Mouse (Mus musculus) limb, embryonic 11.5 days (tissue): ENCODE results near the gene Gm10318. TPM values are rescaled to one million over a fixed set of nuclear protein-coding genes. Genes with fewer than 3 reads are reported as not detected.
A peak's percentile ranks its signal among the peaks of the same experiment; 100 is the strongest.

Experiments
- ATAC-seq: fragments of 200-750 bp; cut with Nextera tagmentation; 2 replicates; pipeline ENCODE4 v1.8.0; 2017; ENCODE audit warnings: low read depth; ENCODE audit not compliant: insufficient number of reproducible peaks, low FRiP score, low TSS enrichment
- DNase-seq: peaks from one replicate; pipeline ENCODE4 v3.0.0-alpha.2; 2015; ENCODE audit warnings: low spot score
- H3K27ac ChIP-seq: fragments of 300-500 bp; sonication (generic); replicated peaks from 2 replicates; pipeline ENCODE4 v1.5.1; 2014; ENCODE audit warnings: low read depth, mild to moderate bottlenecking, low read length
- H3K27me3 ChIP-seq: fragments of 300-500 bp; sonication (generic); 2 replicates; pipeline ENCODE4 v1.6.1; 2014; ENCODE audit warnings: mild to moderate bottlenecking, low read length, mixed read lengths; ENCODE audit not compliant: control insufficient read depth, insufficient read depth
- H3K36me3 ChIP-seq: fragments of 300-500 bp; sonication (generic); 2 replicates; pipeline ENCODE4 v1.6.1; 2014; ENCODE audit warnings: mild to moderate bottlenecking, low read length, moderate library complexity, mixed read lengths; ENCODE audit not compliant: control insufficient read depth, insufficient read depth
- H3K4me1 ChIP-seq: fragments of 300-500 bp; sonication (generic); 2 replicates; pipeline ENCODE4 v1.6.1; 2014; ENCODE audit warnings: low read length, mixed read lengths; ENCODE audit not compliant: control insufficient read depth, insufficient read depth
- H3K4me2 ChIP-seq: fragments of 300-500 bp; sonication (generic); 2 replicates; pipeline ENCODE4 v1.6.1; 2014; ENCODE audit warnings: low read depth, mild to moderate bottlenecking, moderate library complexity; ENCODE audit not compliant: severe bottlenecking
- H3K4me3 ChIP-seq: fragments of 300-500 bp; sonication (generic); 2 replicates; pipeline ENCODE4 v1.5.1; 2014; ENCODE audit warnings: low read depth, low read length
- H3K9ac ChIP-seq: fragments of 300-500 bp; sonication (generic); 2 replicates; pipeline ENCODE4 v1.6.1; 2014; ENCODE audit warnings: mild to moderate bottlenecking, low read length
- H3K9me3 ChIP-seq: fragments of 300-500 bp; sonication (generic); 2 replicates; pipeline ENCODE4 v1.6.1; 2016; ENCODE audit warnings: low read length; ENCODE audit not compliant: control insufficient read depth
- WGBS: fragments of 180-500 bp; shearing (Covaris S2); extraction: QIAGEN DNeasy Blood & Tissue Kit; methylation state at CpG from one replicate; pipeline ENCODE4 v1.1.7; 2014; 5-methylcytosine and 5-hydroxymethylcytosine counted together
- polyA plus RNA-seq: library from polyadenylated mRNA; unstranded; fragments of >200 nt; fragmentation: Nextera tagmentation; extraction: Ambion mirVana; gene quantifications from 2 replicates; pipeline ENCODE4 v1.2.1, GENCODE M21; 2014

Gene Gm10318
- polyA plus RNA-seq, 1 experiment from 2014 or later: not detected

GRCm38 (mm10) chr10:77900903-77901818 lies 48.5 kb downstream of the Gm10318 start:
- 84% methylated on average over 27 of the region's 27 CpGs for WGBS
- 0 out of 2 replicates have a peak overlapping the region, but pooled peaks have one; percentile 68 for H3K9ac ChIP-seq

GRCm38 (mm10) chr10:77901871-77902210 lies 49.2 kb downstream of the Gm10318 start:
- peak; percentile 19; the same call in 1 of the 2 replicates for ATAC-seq
- WGBS: 2% methylated on average over 14 of the region's 14 CpGs

More at GRCm38 (mm10) chr10:77900903-77901818, 48.5 kb downstream of the Gm10318 start:
- no peak for DNase-seq
- no peaks in the 10 kb centered on the region for H3K9me3 ChIP-seq
- H3K27ac ChIP-seq: no peak overlapping the region
- peaks cover 3% of the 10 kb centered on the region; the same call in 1 of the 2 replicates for H3K27me3 ChIP-seq
- no peaks in the 10 kb centered on the region for H3K36me3 ChIP-seq
- no peak for ATAC-seq
- no peaks in the 10 kb centered on the region for H3K4me1 ChIP-seq
- H3K4me3 ChIP-seq: no peak overlapping the region
- H3K4me2 ChIP-seq: peak overlapping the region; percentile 93; the same call in 1 of the 2 replicates

GRCm38 (mm10) chr10:77902211-77902893 lies 49.7 kb downstream of the Gm10318 start, which contains the start of gene Lrrc3:
Gene Lrrc3, minus strand, starts transcription at chr10:77902536.
- ATAC-seq: peak; percentile 78
- under 1% methylated on average over 37 of the region's 46 CpGs for WGBS
- Histone ChIP-seq H3K27ac (no peak within 1 kb of the TSS), H3K9me3 (no peaks in the 10 kb centered on the region), H3K4me3 (peak within 1 kb of the TSS; percentile 52), H3K9ac (peak within 1 kb of the TSS; percentile 68), H3K27me3 (peaks cover 3% of the 10 kb centered on the region; the same call in 1 of the 2 replicates), H3K4me1 (no peaks in the 10 kb centered on the region), H3K4me2 (peak within 1 kb of the TSS; percentile 93), H3K36me3 (no peaks in the 10 kb centered on the region)
- peak; percentile 80 for DNase-seq

More at GRCm38 (mm10) chr10:77901871-77902210, 49.2 kb downstream of the Gm10318 start:
- H3K27me3 ChIP-seq: peaks cover 3% of the 10 kb centered on the region; the same call in 1 of the 2 replicates
- H3K36me3 ChIP-seq: no peaks in the 10 kb centered on the region
- peak overlapping the region; percentile 93 for H3K4me2 ChIP-seq
- H3K9me3 ChIP-seq: no peaks in the 10 kb centered on the region
- peak overlapping the region; percentile 68 for H3K9ac ChIP-seq
- H3K27ac ChIP-seq: no peak overlapping the region
- DNase-seq: no peak
- H3K4me1 ChIP-seq: no peaks in the 10 kb centered on the region
- H3K4me3 ChIP-seq: peak overlapping the region; percentile 52

- H3K4me3 ChIP-seq: peak overlapping the region; percentile 52
- no peak overlapping the region for H3K27ac ChIP-seq
- no peaks in the 10 kb centered on the region for H3K36me3 ChIP-seq
- DNase-seq (peak; percentile 75), ATAC-seq (peak; percentile 81)
- no peaks in the 10 kb centered on the region for H3K9me3 ChIP-seq
- 9% methylated on average over 35 of the region's 35 CpGs for WGBS
- H3K27me3 ChIP-seq: peaks cover 3% of the 10 kb centered on the region; the same call in 1 of the 2 replicates
- no peaks in the 10 kb centered on the region for H3K4me1 ChIP-seq
- peak overlapping the region; percentile 93 for H3K4me2 ChIP-seq
- no peak overlapping the region for H3K9ac ChIP-seq
These were observed 50.4 kb downstream of the Gm10318 start for GRCm38 (mm10) chr10:77902894-77903715.

Other genes with a start within 250 kb of the Gm10318 start
- gene Sumo3, start 246.8 kb upstream of the Gm10318 start, polyA plus RNA-seq: 340 and 351 TPM in 2 replicates
- gene Gm49325, start 246.7 kb upstream of the Gm10318 start, polyA plus RNA-seq: 2.3 TPM in 1 of 2 replicates, not detected in the other
- 52.3 and 52.6 TPM in 2 replicates for gene Ube2g2, start 230.6 kb upstream of the Gm10318 start, polyA plus RNA-seq
- gene Tspear, start 166.3 kb upstream of the Gm10318 start, polyA plus RNA-seq: 0.45 and 0.84 TPM in 2 replicates
- gene Gm19402, start 162.1 kb upstream of the Gm10318 start, polyA plus RNA-seq: not detected in 2 replicates
- not detected in 2 replicates for gene Gm9508, start 155.6 kb upstream of the Gm10318 start, polyA plus RNA-seq
- not detected in 2 replicates for gene Gm10272, start 146.2 kb upstream of the Gm10318 start, polyA plus RNA-seq
- not detected in 2 replicates for gene Gm10024, start 141.4 kb upstream of the Gm10318 start, polyA plus RNA-seq
- not detected in 2 replicates for gene Gm10142, start 137.1 kb upstream of the Gm10318 start, polyA plus RNA-seq
- not detected in 2 replicates for gene Krtap12-1, start 132.3 kb upstream of the Gm10318 start, polyA plus RNA-seq
- not detected in 2 replicates for gene Gm10100, start 126.4 kb upstream of the Gm10318 start, polyA plus RNA-seq
- gene Gm18596, start 110.2 kb upstream of the Gm10318 start, polyA plus RNA-seq: not detected in 2 replicates
- gene Gm9736, start 101.5 kb upstream of the Gm10318 start, polyA plus RNA-seq: not detected in 2 replicates
- gene Gm3233, start 93.2 kb upstream of the Gm10318 start, polyA plus RNA-seq: not detected in 2 replicates
- not detected in 2 replicates for gene Gm3238, start 81.5 kb upstream of the Gm10318 start, polyA plus RNA-seq
- not detected in 2 replicates for gene Gm7138, start 75.9 kb upstream of the Gm10318 start, polyA plus RNA-seq
- gene Gm3250, start 70.3 kb upstream of the Gm10318 start, polyA plus RNA-seq: not detected in 2 replicates
- not detected in 2 replicates for gene Gm7137, start 64.7 kb upstream of the Gm10318 start, polyA plus RNA-seq
- not detected in 2 replicates for gene Gm9639, start 57.8 kb upstream of the Gm10318 start, polyA plus RNA-seq
- not detected in 2 replicates for gene Gm19668, start 53.7 kb upstream of the Gm10318 start, polyA plus RNA-seq
- not detected in 2 replicates for gene Gm9507, start 41.0 kb upstream of the Gm10318 start, polyA plus RNA-seq
- not detected in 2 replicates for gene Gm2696, start 38.2 kb upstream of the Gm10318 start, polyA plus RNA-seq
- gene Krtap10-4, start 25.8 kb upstream of the Gm10318 start, polyA plus RNA-seq: not detected in 2 replicates
- gene Krtap10-10, start 16.9 kb upstream of the Gm10318 start, polyA plus RNA-seq: not detected in 2 replicates
- not detected in 2 replicates for gene Gm36176, start 6.1 kb upstream of the Gm10318 start, polyA plus RNA-seq
- not detected in 2 replicates for gene Gm3285, start 9.1 kb downstream of the Gm10318 start, polyA plus RNA-seq
- gene Lrrc3, start 49.7 kb downstream of the Gm10318 start, polyA plus RNA-seq: 1.4 and 1.5 TPM in 2 replicates
- 0.10 and 0.27 TPM in 2 replicates for gene Trpm2, start 117.7 kb downstream of the Gm10318 start, polyA plus RNA-seq
- gene 1810043G02Rik, start 125.7 kb downstream of the Gm10318 start, polyA plus RNA-seq: 29.5 and 31.0 TPM in 2 replicates
- 157 and 161 TPM in 2 replicates for gene Pfkl, start 157.2 kb downstream of the Gm10318 start, polyA plus RNA-seq
- gene Dnmt3l, start 189.1 kb downstream of the Gm10318 start, polyA plus RNA-seq: 0.11 TPM in 1 of 2 replicates, not detected in the other
- 0.17 and 0.35 TPM in 2 replicates for gene Aire, start 190.8 kb downstream of the Gm10318 start, polyA plus RNA-seq
- gene Icosl, start 216.4 kb downstream of the Gm10318 start, polyA plus RNA-seq: 2.6 and 2.7 TPM in 2 replicates